Mouse (Mus musculus) embryo, embryonic 11.5 days (tissue): ENCODE measurements at regions not wholly inside any gene's neighbourhood (a gene's known extent, or its start where the extent isn't known, plus 50 kb on each side); places are given as distances from the start of the nearest gene placed in this dataset.

Source experiments
- DNase-seq: peaks from one replicate; pipeline ENCODE4 v3.0.0-alpha.2; 2012; ENCODE audit warnings: low read depth, low spot score

DNA sequence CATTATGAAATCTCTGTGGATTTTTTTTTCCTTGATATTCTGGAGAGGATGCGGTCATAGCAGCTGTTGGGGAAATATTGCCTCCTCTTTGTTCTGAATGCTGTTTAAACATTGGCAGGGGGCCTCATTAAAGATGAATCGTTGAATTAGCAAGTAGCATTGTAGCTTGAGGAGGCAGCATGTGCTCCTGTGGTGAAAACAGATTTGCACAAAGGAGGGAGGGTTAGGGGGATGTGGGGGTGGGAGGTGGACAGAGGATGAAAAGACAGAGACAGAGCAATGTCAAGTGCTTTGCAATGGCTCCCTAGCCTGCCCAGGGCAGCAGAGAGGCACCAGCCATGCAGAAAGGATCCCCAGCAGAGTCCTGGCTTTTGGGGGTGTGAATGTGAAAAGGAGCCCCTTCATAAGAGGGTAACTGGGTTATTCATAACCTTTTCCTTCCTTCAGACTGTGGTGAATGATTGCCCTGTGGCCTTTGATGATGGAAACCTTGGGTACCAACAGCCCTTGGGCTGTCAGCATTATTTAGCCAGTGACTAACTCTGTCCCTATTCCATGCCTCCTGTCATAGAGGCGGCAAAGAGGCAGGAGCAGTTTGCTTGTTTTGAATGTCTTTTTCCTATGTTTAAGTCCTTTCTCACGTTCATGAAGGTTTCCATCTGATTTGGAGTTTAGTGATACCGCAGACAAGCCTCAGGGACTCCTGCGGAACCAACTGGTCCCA, 1541.6 kb upstream of the Gulo start:
- DNase-seq: no peak

- no peak for DNase-seq
Measured at GRCm38 (mm10) chr14:67548750-67549149, 1539.7 kb upstream of the Gulo start.

- no peak for DNase-seq
Measured at GRCm38 (mm10) chr14:67545036-67545435, 1536.0 kb upstream of the Gulo start.

GRCm38 (mm10) chr14:67541271-67541711, 1532.3 kb upstream of the Gulo start:
- no peak for DNase-seq

DNA sequence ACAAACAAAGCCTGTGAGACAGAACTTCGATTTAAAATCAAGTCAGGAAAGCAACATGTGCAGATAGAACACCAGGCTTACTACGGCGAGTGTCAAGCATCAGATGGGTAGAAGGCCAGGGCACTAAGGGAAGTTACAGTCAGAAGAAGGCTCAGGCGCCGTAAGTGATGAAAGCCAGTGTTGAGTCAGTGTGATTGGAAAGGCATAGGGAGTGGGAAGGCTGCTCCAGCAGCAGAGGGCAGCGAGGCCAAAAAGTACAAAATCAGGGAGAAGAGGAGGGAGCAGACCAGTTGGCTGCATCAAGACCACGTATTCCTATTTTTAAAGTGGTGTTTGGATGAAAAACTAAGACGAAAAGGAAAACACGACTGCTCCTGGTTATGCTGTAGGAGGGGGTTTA, 1529.7 kb upstream of the Gulo start:
- DNase-seq: no peak

- no peak for DNase-seq
Measured at GRCm38 (mm10) chr14:67536787-67537659, 1528.0 kb upstream of the Gulo start.

GRCm38 (mm10) chr14:67506729-67507395, 1497.9 kb upstream of the Gulo start:
- DNase-seq: no peak

- no peak for DNase-seq
Measured at GRCm38 (mm10) chr14:67492086-67492485, 1483.1 kb upstream of the Gulo start.

DNA sequence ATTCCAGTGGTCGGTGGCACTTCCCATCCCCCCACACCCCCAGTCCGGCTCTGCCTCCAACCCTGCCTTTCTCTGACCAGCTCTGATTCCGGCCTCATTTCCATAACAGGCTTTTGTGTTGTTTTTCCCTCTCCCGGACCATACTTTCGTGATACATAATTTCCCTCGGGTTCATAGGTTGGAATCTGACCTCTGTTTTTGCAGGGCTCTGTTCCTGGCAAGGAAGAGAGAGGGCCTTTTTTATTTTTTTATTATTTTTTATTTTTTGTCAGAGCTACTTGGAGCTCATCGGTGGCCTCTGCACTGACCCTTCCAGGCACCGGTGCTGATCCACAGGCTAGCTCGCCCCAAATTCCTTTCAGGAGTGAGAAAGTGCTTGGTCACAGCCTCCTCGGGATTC, 1477.7 kb upstream of the Gulo start:
- no peak for DNase-seq

GRCm38 (mm10) chr14:67485449-67485800, 1476.4 kb upstream of the Gulo start:
- no peak for DNase-seq

GRCm38 (mm10) chr14:67484533-67485448, 1475.8 kb upstream of the Gulo start:
- no peak for DNase-seq
